Mouse (Mus musculus) heart, adult 8-10 months (tissue): ENCODE data around the gene Thbs3. TPM values are rescaled to one million over a fixed set of nuclear protein-coding genes. Genes with fewer than 3 reads are reported as not detected.

ENCODE experiments used
- DNase-seq: peaks from one replicate; pipeline ENCODE4 v3.0.0; 2022; ENCODE audit warnings: low spot score
- total RNA-seq, 4 experiments: library from RNA; stranded (reverse); gene quantifications; 2 replicates each; pipeline ENCODE4 v1.2.4; 2022

The Thbs3 gene
- 1 to 10 TPM; 3.2 to 9.8 (median 4.0) TPM for total RNA-seq

DNA sequence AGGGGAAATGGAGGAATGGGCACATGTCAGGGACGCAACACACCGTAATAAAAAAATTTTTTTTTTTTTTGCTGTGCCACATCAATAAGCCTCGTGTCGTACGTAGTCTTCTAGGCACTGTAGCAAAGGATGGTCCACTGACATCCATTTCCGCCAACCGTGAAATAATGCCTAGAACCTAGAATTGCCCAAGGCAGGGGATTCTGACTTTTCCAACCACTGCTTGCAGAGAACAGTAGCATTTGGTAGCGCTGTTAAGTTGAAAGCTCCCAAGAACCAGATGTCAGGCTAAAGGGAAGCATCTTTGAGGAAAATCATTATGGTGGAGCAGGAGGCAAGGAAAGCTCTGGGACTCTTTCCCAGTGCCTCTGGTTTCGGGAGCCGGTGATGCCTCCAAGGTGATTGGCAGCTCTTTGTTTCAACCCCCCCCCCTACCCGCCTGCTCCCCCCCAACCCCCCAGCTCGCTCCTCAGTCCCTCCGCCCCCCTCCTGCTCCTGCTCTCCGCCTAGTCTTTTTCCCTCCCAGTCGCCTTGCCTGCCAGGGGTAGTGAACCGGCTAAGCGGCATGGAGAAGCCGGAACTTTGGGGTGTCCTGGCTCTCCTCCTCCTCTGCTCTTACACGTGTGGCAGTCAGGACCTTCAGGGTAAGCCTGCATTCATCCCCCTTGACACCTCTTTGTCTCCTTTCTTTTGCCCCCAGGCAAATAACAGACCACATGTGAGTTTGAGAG lies at the start of gene Thbs3:
TSS of gene Thbs3 (plus strand) at position 500 of the 731 bp plus-strand sequence.
- no peak for DNase-seq

DNA sequence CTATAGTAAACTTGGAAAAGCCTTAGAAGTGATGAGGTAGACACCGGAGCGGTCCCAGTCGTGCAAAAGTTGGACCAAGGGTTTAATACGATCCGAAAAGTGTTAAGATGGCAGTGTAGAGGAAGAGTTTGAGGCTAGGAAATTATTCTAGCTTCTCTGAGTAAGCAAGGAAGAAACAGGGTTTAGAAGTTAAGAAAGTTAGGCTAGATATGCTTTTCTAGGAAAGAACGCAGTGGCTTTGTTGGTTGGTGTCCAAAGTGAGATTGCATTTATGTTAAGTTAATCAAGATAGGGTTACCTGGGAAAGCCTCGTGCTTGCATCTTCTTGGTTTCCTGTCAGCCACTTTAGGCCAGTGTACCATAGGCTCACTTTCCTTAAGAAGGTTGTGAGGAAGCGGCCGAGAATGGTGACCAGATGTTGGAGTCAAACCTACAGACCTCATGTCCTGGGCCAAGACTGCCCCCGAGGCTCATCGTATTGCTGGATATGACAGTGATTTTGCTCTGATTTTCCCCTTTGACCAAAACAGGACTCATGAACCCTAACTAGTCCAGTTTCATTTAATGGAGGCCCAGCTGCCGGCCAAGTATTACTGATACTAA lies 49.6 kb upstream of the Thbs3 start:
- DNase-seq, result no peak

- DNase-seq, result no peak
Observed at GRCm38 (mm10) chr3:89166945-89167344, 48.0 kb upstream of the Thbs3 start.

DNA sequence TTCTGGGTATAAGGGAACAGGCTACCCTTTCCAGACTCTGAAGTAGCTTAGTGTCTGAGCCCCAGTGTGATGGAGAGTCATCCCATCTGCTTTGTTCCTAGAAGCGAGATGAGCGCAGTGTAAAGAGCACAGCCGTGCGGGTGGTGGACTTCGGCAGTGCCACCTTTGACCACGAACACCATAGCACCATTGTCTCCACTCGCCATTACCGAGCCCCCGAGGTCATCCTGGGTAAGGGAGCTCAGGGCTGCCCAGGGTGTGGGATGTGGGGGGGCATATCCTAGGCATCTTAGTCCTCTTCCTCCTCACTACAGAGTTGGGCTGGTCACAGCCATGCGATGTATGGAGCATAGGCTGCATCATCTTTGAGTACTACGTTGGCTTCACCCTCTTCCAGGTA lies 40.1 kb upstream of the Thbs3 start:
- no peak for DNase-seq

DNA sequence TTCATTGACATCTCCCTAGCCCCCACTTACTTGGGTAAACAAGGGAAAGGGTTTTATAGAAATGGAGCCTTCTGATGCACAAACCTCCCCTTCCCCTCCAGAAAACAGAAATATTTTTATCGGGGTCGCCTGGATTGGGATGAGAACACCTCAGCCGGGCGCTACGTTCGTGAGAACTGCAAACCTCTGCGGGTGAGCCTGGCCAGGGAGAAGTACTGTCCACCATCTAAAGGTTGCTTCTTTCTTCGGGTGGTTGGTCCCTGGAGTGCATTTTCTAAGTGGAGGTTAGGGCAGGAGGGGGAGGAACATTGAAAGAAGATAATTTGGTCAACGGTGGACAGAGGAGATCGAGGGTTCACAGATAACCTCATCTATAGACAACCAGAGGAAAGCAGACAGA lies 39.4 kb upstream of the Thbs3 start:
- no peak for DNase-seq

GRCm38 (mm10) chr3:89176421-89176820 lies 38.6 kb upstream of the Thbs3 start:
- no peak for DNase-seq

GRCm38 (mm10) chr3:89177242-89178106 lies 37.5 kb upstream of the Thbs3 start, which contains the start of gene Scamp3:
Gene Scamp3, plus strand, starts transcription at chr3:89177473.
- DNase-seq, result peak; percentile 89

DNA sequence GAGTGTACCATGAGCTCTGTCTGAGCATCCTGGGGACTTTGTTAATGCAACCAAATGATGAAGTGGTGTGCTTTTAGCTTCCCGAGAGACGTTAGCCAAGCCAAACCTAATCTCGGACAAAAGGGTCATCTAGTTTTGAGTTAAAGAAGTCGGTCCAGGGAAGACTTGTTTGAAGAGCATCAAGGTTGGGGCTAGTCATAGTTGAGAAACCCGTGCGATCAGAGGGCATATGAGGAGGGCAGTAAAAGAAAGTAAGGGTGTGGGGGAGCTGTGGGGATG lies 36.9 kb upstream of the Thbs3 start:
- DNase-seq, result no peak

DNA sequence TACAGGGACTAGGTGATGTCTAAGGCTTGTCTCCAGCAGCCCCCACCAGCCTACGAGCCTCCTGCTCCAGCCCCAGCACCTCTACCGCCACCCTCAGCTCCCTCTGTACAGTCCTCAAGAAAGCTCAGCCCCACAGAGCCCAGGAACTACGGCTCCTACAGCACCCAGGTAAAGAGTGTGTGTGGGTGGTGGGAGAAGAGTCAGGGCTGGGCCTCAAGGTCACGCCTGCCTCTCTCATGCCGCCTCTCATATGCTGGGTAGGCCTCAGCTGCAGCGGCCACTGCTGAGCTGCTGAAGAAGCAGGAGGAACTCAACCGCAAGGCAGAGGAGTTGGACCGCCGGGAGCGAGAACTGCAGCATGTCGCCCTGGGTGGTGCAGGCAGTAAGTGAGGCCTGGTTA lies 35.9 kb upstream of the Thbs3 start:
- DNase-seq, result no peak

- DNase-seq, result no peak
Observed at GRCm38 (mm10) chr3:89181749-89182500, 33.1 kb upstream of the Thbs3 start.

DNA sequence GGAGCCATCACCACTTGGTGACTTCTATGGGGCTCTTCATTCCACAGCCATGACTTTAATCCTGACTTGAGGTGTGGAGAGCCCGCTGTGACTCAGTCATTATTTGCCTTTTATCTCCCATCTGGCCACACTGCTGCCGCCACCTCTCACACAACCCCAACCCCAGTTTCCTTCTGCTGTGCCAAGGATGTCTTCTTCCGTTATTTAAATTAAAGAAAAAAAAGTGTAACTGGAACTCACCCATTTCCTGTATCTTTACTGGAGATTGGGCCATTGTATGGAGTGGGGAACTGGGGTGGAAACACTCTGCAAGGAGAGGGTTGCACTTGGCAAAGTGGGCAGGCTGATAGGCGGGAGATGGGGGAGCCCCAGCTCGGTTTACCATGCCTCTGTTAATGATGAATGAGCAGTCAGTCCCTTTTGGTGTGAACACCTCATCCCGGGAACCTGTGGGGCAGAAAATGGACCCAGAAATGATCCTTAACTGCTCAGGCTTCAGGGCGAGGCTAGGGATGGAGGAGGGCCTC lies 32.4 kb upstream of the Thbs3 start:
- no peak for DNase-seq

GRCm38 (mm10) chr3:89183058-89183958 lies 31.7 kb upstream of the Thbs3 start, which contains the start of gene Fam189b:
Gene Fam189b, plus strand, starts transcription at chr3:89183143.
- peak; percentile 87 for DNase-seq

- no peak for DNase-seq
Observed at GRCm38 (mm10) chr3:89183959-89184315, 31.0 kb upstream of the Thbs3 start.

DNA sequence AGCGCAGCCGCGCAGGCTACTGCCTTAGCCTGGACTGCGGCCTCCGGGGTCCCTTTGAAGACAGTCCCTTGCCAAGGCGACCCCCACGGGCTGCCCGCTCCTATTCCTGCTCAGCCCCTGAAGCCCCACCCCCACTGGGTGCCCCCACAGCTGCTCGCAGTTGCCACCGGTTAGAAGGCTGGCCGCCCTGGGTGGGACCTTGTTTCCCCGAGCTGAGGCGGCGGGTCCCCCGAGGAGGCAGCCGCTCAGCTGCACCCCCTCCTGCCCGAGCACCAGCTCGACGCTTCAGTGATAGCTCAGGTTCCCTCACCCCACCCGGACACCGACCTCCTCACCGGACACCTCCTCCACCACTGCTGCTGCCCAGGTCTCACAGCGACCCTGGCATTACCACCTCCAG lies 27.8 kb upstream of the Thbs3 start:
- no peak for DNase-seq

- DNase-seq, result no peak
Observed at GRCm38 (mm10) chr3:89187690-89188477, 27.1 kb upstream of the Thbs3 start.

DNA sequence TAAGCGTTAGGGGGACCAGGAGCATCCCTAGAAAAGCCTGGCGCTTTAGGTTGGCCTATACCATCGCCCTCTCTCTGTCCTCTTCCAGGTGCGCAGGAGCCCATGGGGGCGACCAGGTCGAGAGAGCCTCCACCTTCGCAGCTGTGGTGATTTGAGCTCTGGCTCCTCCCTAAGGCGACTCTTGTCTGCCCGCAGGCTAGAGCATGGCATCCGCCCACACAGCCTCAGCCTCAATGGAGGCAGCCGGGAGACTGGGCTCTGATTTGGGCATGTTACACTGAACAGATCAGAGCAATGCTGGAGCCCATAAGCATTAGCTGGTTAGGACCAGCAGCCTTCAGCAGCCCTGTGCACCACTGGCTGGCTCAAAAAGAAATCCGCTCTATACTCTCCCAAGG lies 26.5 kb upstream of the Thbs3 start:
- no peak for DNase-seq

GRCm38 (mm10) chr3:89190436-89190835 lies 24.5 kb upstream of the Thbs3 start:
- no peak for DNase-seq

DNA sequence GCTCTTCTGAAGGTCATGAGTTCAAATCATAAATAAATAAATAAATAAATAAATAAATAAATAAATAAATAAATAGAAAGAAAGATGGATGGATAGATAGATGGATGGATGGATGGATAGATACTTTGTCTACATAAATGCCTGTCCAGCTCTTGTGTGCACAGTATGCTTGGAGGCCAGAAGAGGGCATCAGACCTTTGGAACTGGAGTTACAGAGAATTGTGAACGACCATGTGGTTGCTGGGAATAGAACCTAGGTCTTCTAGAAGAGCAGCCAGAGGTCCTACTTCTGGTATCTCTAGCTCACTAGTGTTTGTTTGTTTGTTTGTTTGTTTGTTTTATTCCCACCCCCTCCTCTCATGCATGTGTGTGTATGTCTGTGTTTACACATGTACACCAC lies 21.6 kb upstream of the Thbs3 start:
- DNase-seq, result no peak

GRCm38 (mm10) chr3:89193853-89194252 lies 21.1 kb upstream of the Thbs3 start:
- DNase-seq, result no peak
